ENCODE assay signal across 9 mouse cellular contexts in the genomic region with DNA sequence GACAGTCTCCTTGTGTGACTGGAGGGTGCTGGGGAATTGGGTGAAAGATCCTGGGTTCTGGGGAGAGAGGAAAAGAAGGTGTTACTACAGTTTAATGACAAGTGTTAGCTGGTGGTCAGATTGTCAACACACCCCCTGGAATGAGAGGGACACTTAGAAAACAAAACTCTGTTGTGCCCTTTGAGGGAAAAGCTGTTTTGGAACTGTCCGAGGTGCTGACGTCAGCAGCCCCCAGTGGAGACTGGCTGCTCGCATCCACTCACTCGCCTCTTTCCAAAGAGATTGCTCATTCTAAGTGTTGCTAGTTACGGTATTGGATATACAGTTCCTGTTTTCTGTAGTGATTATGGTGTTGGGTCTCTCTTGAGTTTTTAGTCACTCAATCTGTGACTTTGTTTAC.
A peak's percentile ranks its signal among the peaks of the same experiment; 100 is the strongest.
DNase-seq lines count a peak whose midpoint lies in the region.
"Had no signal": no experiment of that assay in that cellular context is flagged by ENCODE, and none has a peak within 500 bp of the region (broad histone marks: within the 10 kb centered on the region; RNA-seq: fewer than 3 reads in every experiment).

No protein-coding gene starts in this region.

- peak; percentile 67 for DNase-seq in kidney, postnatal 10 days
- DNase-seq in kidney, adult 9 months = no peak
- DNase-seq in 416B (ENCODE audit: low read depth) (peak; percentile 13), NIH3T3 (ENCODE audit: low read depth) (peak; percentile 75)
- DNase-seq in forelimb bud, embryonic 11.5 days (ENCODE audit: low read depth, low spot score) = peak; percentile 65
- DNase-seq in gastrocnemius, postnatal 10 days = no peak
- no peak for DNase-seq in natural killer cell, adult 2 months (ENCODE audit: low spot score in 2 of 2)
- DNase-seq: cerebellum, adult 8-10 months; thymus, postnatal 14 days had no signal

Comparison
In these comparisons a context has a peak if more than half of its experiments do, and no peak if none do; other contexts are left out.
1. DNase-seq: peak in kidney, postnatal 10 days (single experiment), 416B (single experiment), NIH3T3 (single experiment) and forelimb bud, embryonic 11.5 days (single experiment); none in kidney, adult 9 months (single experiment), gastrocnemius, postnatal 10 days (single experiment) and natural killer cell, adult 2 months (0 of 2).